Mouse (Mus musculus): ENCODE data around the gene Ndufs5.

GRCm38 (mm10) chr4:123664021-123664950 is 53.7 kb downstream of the Ndufs5 start:
- no peak for TF ChIP-seq CTCF (conservative IDR thresholded peaks at IDR 0.05; ENCODE audit: insufficient read depth, insufficient read length, low read depth, low read length)
- peak; percentile 39 for TF ChIP-seq POLR2A (IDR thresholded peaks at IDR 0.05; ENCODE audit: low read depth, low read length)

Measured in kidney, adult 2 months (tissue).